Mouse (Mus musculus): ENCODE results near the gene Hes3.

Hes3 gene

DNA sequence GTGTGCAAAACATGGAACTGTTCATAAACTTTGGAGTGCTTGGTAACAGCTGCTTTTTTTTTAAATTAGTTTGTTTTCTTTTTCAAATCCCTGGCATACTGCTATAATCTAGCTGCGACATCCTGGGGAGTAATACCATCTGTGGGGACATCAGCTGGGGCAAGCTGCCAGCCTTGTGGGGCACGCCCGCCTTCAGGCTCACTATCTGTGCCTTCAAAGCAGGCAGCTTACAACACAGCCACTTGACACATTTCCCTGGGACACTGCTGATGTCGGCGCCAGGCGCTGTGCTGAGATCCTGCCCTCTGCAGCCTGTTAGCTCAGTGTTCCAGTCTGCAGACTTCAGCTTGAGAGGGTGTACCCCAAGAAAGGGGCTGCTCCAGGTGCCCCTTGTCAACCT is 34.4 kb downstream of the Hes3 start:
- peak; percentile 20 for DNase-seq (ENCODE audit: low read depth)

DNA sequence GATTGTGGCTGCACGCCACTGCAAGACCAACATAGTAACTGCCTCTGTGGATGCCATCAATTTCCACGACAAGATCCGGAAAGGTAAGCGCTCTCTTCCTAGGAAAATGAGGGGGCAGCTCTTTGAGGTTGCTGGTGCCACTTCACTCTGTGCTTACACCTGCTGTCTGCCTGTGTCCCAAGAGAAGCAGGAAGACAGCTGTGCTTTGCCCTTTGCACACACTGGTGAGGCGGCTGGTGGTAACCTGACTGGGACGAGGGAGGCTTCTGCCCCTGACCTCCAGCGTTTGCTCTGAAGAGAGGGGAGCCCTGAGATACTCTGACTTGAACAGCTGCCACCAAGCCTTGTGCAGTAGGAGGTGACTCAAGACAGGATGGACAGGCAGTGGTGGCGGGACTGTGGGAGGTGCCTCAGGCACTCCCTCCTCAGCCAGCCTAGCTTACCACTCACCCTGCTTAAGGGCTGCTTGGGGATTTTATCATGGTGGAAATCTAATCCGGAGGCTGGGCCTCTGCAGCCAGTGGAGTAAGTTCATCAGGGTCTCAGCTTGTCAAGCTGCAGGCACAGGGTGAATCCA is 38.2 kb downstream of the Hes3 start:
- DNase-seq (ENCODE audit: low read depth): peak; percentile 41

DNA sequence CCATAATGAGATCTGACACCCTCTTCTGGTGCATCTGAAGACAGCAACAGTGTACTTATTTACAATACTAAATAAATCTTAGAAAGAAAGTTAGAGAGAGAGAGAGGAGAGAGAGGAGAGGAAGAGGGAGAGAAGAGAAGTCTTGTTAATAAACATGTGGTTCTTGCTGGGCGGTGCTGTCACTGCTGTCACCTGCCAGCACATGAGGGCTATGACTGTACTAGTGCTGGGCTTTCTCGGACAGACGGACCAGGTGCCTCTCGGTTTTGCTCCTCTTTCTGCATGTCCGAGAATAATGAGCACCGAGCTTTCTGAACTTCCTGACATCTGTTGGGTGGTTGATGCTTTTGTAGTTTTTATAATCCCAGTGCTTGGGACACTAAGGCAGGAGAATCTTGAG is 40.8 kb downstream of the Hes3 start:
- no peak for DNase-seq (ENCODE audit: low read depth)

DNA sequence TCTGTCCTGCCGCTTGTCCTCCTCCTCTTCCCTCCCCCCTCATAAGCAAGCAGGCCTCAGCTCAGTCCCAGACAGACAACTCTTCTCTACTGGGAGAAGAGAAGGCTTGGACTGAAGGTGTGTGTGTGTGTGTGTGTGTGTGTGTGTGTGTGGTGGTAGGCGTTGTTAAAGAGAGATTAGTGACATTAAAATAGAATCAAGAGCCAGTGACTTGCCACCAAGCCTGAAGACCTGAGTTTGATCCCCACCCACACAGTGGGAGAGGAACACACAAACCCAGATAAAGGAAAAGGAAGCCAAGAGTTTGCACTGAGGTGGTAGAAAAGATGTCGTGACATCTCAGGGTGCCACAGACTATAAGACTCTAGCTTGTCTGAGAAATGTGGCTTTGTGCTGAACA is 44.3 kb downstream of the Hes3 start:
- no peak for DNase-seq (ENCODE audit: low read depth)

DNA sequence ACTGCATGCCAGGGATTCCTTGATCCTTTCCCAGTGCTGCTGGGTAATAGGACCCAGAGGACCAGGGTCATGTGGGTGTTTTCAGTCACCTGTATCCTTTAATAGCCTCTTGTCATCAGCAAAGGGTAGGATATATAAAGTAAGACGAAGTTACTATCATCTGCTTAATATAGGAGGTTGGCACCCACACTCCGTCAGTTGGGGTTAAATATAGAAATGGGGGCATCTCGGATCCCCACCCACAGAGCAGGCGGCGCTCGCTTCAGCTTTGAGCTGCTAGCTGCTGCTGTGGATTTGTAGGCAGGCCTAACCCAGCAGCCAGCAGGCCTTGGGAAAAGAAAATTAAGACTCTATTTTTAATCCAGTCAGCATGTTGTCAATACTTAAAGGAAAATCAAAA is 45.5 kb downstream of the Hes3 start:
- DNase-seq (ENCODE audit: low read depth): no peak

DNA sequence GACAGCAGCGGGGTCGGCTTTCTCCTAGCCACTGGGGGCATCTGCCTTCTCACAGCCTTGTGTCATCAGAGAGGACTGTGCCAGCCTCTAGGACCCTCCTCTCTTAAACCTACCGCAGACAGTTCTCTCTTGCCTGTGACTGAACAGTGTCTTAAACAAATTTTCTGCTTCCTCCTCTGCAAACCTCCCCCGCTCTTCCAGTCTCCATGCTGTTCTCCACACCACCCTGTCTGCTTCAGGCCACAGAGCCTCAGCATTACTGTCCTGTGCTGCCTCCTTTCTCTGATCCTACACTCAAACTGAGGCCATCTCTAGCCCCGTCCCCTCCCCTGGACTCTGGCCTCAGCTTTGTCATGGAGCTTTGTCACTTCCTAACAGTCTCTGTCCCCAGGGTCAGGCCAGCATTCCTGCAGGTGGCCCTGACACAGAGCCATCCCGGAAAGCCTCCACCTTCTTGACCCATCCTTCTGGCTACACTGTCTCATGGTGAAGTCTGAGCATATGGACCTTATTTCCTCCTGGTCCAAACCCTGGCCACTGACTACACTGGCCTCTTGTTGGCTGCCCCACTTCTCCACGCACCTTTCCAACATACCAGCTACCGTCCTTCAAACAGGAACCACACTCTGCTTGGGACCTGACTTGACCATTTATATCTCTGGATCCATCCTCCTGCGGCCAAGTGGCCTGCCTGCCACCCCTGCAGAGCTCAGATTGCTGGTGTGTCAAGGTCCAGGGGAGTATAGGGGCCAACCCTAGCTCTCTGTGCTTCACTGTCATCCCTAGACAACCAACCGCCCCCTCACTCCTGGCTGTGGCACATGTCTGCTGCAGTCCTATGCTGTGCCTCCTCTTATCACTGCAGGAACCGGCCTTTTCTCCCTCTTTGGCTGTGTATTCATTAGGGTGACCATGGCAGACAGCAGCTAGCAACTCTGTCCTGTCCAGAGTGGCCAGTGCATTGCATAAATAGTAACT is 46.6 kb downstream of the Hes3 start:
- DNase-seq (ENCODE audit: low read depth): no peak

DNA sequence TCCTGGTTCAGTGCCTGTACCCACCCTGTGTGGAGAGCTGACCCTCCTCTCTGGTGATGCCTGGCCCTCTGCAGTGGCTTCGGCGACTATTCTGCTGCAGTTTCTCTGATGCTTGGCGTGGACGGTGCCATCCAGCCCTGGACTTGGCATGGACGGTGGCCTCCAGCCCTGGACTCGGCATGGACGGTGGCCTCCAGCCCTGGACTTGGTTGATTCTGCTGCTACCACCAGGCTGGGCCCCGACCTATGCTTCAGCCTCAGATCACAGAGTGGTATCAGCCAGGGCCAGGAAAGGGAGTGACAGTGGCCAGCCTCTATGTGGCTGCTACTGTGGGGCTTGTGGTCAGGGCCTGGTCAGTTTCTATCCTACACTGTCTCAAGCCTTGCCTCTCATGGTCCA is 47.5 kb downstream of the Hes3 start:
- no peak for DNase-seq (ENCODE audit: low read depth)

DNA sequence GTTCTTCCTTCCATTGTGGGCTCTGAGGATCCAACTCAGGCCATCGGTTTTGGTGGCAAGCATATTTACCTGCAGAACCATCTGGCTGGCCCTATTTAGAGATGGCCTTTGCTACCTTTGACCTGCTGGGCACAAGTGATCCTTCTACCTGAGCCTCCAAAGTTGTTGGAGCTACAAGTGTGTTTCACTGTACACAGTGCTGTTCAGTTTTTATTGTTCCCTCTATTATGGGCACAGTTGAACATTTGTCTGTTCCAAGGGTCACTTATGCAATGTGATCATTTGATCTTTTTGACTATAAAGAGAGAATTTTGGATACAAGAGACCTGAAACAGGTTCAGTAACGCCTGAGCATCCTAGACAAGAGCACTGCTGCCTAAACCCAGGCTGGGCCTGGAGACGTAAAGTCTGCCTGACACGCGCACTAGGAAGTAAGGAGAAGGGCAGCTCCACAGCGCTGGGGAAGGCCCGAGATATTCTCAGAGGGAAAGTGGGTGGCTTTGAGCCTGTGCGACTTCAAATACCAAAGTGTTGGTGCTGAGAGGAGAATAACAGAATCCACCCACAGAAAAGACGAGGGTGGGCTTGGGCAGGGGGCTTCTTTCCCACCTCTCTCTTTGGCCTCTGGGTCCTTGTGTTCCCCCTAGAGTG is 48.1 kb downstream of the Hes3 start:
- DNase-seq (ENCODE audit: low read depth): no peak

DNA sequence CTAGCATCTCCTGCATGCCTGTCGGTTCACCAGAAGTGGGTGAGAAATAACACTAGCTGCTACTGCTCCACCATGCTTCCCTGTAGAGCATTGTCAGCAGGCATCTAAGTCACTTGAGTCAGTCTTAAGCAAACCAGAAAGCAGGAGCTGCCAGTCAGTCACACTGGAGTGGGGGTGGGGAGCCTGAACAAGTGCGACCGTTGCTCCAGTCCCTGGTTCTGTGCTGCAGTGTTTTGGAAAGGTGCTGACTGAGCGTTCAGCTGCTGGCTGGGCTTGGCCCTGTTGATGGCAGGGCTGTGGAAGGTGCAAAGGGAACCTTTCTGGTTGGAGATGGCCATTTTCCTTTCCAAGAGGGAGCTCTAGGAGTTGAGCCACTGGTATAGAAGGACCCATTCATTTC is 51.5 kb downstream of the Hes3 start:
- DNase-seq (ENCODE audit: low read depth): no peak

Measured in 416B (cell line).